ENCODE assay signal across 24 mouse cellular contexts in the genomic region with DNA sequence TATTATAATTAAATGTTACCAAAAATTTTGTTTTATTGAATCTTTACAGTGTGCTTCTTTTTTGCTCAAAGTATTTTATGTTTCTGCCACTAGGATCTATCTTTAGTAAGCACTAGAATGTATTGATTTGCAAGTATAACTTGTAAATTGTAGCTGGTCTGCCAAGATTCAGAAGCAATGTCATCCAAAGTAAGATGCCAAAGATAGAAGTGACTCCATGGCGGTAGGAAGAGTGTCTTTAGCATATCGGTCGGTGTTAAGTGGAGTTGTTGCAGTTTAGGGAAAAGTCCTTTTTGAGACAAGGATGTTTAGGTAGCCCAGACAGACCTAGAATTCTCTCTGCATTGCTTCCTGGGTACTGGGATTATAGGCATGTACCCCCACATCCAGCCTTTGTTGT. TPM values are rescaled to one million over a fixed set of nuclear protein-coding genes. Genes with fewer than 3 reads are reported as not detected.
DNase-seq lines count a peak whose midpoint lies in the region; ATAC-seq lines count a peak whose summit lies in the region.
"Had no signal": no experiment of that assay in that cellular context is flagged by ENCODE, and none has a peak within 500 bp of the region (broad histone marks: within the 10 kb centered on the region; RNA-seq: fewer than 3 reads in every experiment).

No protein-coding gene starts in this region.

- H3K27me3 ChIP-seq in forebrain, embryonic 14.5 days (replicated peaks; ENCODE audit: control insufficient read depth, insufficient read depth, low read length): no peaks in the 10 kb centered on the region
- no peaks in the 10 kb centered on the region for H3K27me3 ChIP-seq in forebrain, embryonic 13.5 days
- H3K27me3 ChIP-seq in forebrain, embryonic 16.5 days (replicated peaks; ENCODE audit: control insufficient read depth, insufficient read depth, low read length): no peaks in the 10 kb centered on the region
- no peaks in the 10 kb centered on the region for H3K27me3 ChIP-seq in forebrain, embryonic 12.5 days
- H3K27me3 ChIP-seq: CH12.LX; embryonic facial prominence, embryonic 13.5 days; embryonic facial prominence, embryonic 15.5 days; Patski had no signal

- 90% methylated on average over 3 of the region's 3 CpGs for WGBS in forebrain, embryonic 14.5 days
- 92% methylated on average over 3 of the region's 3 CpGs for WGBS in forebrain, embryonic 13.5 days
- WGBS in forebrain, embryonic 16.5 days: 77% methylated on average over 3 of the region's 3 CpGs
- WGBS in forebrain, embryonic 12.5 days: 93% methylated on average over 3 of the region's 3 CpGs

- peak; percentile 6 for DNase-seq in forebrain, embryonic 14.5 days (ENCODE audit: low spot score)
- DNase-seq in frontal cortex, postnatal 25 days (ENCODE audit: low spot score in 2 of 2): no peak
- DNase-seq in adrenal gland, postnatal 14 days: no peak
- DNase-seq: adrenal gland, adult 8-10 months; adrenal gland, postnatal 25 days; B cell, adult 2 months; cerebellum, adult 11 months; cerebellum, adult 8-10 months; cerebellum, adult 9-11 months; embryo, embryonic 11 days; gastrocnemius, adult 2 months had no signal

- H3K9ac ChIP-seq in forebrain, embryonic 14.5 days (ENCODE audit: low read length): no peak overlapping the region
- no peak overlapping the region for H3K9ac ChIP-seq in forebrain, embryonic 13.5 days
- no peak overlapping the region for H3K9ac ChIP-seq in forebrain, embryonic 16.5 days (replicated peaks; ENCODE audit: low read depth, low read length)
- H3K9ac ChIP-seq in forebrain, embryonic 12.5 days: no peak overlapping the region
- H3K9ac ChIP-seq: embryonic facial prominence, embryonic 13.5 days; embryonic facial prominence, embryonic 15.5 days had no signal

- no peak overlapping the region for H3K4me3 ChIP-seq in forebrain, embryonic 14.5 days (ENCODE audit: low read depth, low read length)
- H3K4me3 ChIP-seq in forebrain, embryonic 13.5 days: no peak overlapping the region
- no peak overlapping the region for H3K4me3 ChIP-seq in forebrain, embryonic 16.5 days (replicated peaks; ENCODE audit: low read length)
- H3K4me3 ChIP-seq in forebrain, embryonic 12.5 days (replicated peaks): no peak overlapping the region
- H3K4me3 ChIP-seq: embryonic facial prominence, embryonic 13.5 days; embryonic facial prominence, embryonic 15.5 days; erythroblast, embryonic 14.5 days; gastrocnemius, adult 2 months had no signal

- no peak overlapping the region for H3K27ac ChIP-seq in forebrain, embryonic 14.5 days (ENCODE audit: low read depth, low read length)
- no peak overlapping the region for H3K27ac ChIP-seq in forebrain, embryonic 13.5 days
- 0 out of 2 replicates have a peak overlapping the region, but pooled peaks have one; percentile 37 for H3K27ac ChIP-seq in forebrain, embryonic 16.5 days (ENCODE audit: low read length)
- no peak overlapping the region for H3K27ac ChIP-seq in forebrain, embryonic 12.5 days
- H3K27ac ChIP-seq: embryonic facial prominence, embryonic 13.5 days; embryonic facial prominence, embryonic 15.5 days; gastrocnemius, adult 2 months had no signal

- H3K4me1 ChIP-seq in forebrain, embryonic 14.5 days (ENCODE audit: control insufficient read depth, insufficient read depth, low read length): no peaks in the 10 kb centered on the region
- H3K4me1 ChIP-seq in forebrain, embryonic 13.5 days: no peaks in the 10 kb centered on the region
- peaks cover 16% of the 10 kb centered on the region for H3K4me1 ChIP-seq in forebrain, embryonic 16.5 days (replicated peaks; ENCODE audit: control insufficient read depth, insufficient read depth, low read length)
- no peaks in the 10 kb centered on the region for H3K4me1 ChIP-seq in forebrain, embryonic 12.5 days
- H3K4me1 ChIP-seq: embryonic facial prominence, embryonic 13.5 days had no signal

- ATAC-seq in forebrain, embryonic 14.5 days: no peak
- no peak for ATAC-seq in forebrain, embryonic 13.5 days
- ATAC-seq in forebrain, embryonic 16.5 days: no peak
- no peak for ATAC-seq in forebrain, embryonic 12.5 days (ENCODE audit: low FRiP score)
- peak; percentile 69 for ATAC-seq in frontal cortex, adult (ENCODE audit: low TSS enrichment)
- ATAC-seq: activated CD4-positive, CD25-positive, alpha-beta regulatory T cell, adult 4 months; CD4-positive, CD25-positive, alpha-beta regulatory T cell, adult 4 months; Patski had no signal

- peaks cover 42% of the 10 kb centered on the region for H3K36me3 ChIP-seq in forebrain, embryonic 14.5 days (ENCODE audit: control insufficient read depth, insufficient read depth, low read length)
- peaks cover 43% of the 10 kb centered on the region for H3K36me3 ChIP-seq in forebrain, embryonic 13.5 days (ENCODE audit: poor library complexity, severe bottlenecking)
- peaks cover 7% of the 10 kb centered on the region; the same call in 1 of the 2 replicates for H3K36me3 ChIP-seq in forebrain, embryonic 16.5 days (ENCODE audit: control insufficient read depth, insufficient read depth)
- H3K36me3 ChIP-seq in forebrain, embryonic 12.5 days (replicated peaks): peaks cover 30% of the 10 kb centered on the region

- no peaks in the 10 kb centered on the region for H3K9me3 ChIP-seq in forebrain, embryonic 14.5 days (replicated peaks; ENCODE audit: control insufficient read depth, low read length)
- no peaks in the 10 kb centered on the region for H3K9me3 ChIP-seq in forebrain, embryonic 13.5 days (replicated peaks)
- H3K9me3 ChIP-seq in forebrain, embryonic 16.5 days (ENCODE audit: control insufficient read depth, low read length): no peaks in the 10 kb centered on the region
- no peaks in the 10 kb centered on the region for H3K9me3 ChIP-seq in forebrain, embryonic 12.5 days
- H3K9me3 ChIP-seq: embryonic facial prominence, embryonic 13.5 days; embryonic facial prominence, embryonic 15.5 days; G1E had no signal

- no peak overlapping the region for H3K4me2 ChIP-seq in forebrain, embryonic 14.5 days (ENCODE audit: low read length)
- H3K4me2 ChIP-seq in forebrain, embryonic 13.5 days: no peak overlapping the region
- no peak overlapping the region for H3K4me2 ChIP-seq in forebrain, embryonic 16.5 days (ENCODE audit: low read length)
- no peak overlapping the region for H3K4me2 ChIP-seq in forebrain, embryonic 12.5 days
- H3K4me2 ChIP-seq: embryonic facial prominence, embryonic 13.5 days; embryonic facial prominence, embryonic 15.5 days had no signal

RNA-seq across cellular contexts. Expression of a gene that starts 38.6 kb away (rescaled TPM):
- 3.7 and 5.0 TPM in 2 replicates for polyA plus RNA-seq in forebrain, embryonic 14.5 days (2014; fragmentation: Nextera tagmentation; extraction: Ambion mirVana)
- 3.1 and 3.4 TPM in 2 replicates for polyA plus RNA-seq in forebrain, embryonic 13.5 days (2015; fragmentation: Nextera tagmentation; extraction: Ambion mirVana)
- polyA plus RNA-seq in forebrain, embryonic 16.5 days (2015; fragmentation: Nextera tagmentation; extraction: Ambion mirVana): 3.8 and 4.0 TPM in 2 replicates
- 3.1 and 3.9 TPM in 2 replicates for polyA plus RNA-seq in forebrain, embryonic 12.5 days (2016; fragmentation: Nextera tagmentation; extraction: Ambion mirVana)
- 9.6 and 10.1 TPM in 2 replicates for total RNA-seq in adrenal gland, postnatal 14 days (2021)

RNA-seq across cellular contexts. Expression of a gene that starts 55.1 kb away (rescaled TPM):
- 0.79 and 1.3 TPM in 2 replicates for polyA plus RNA-seq in forebrain, embryonic 14.5 days (2014; fragmentation: Nextera tagmentation; extraction: Ambion mirVana)
- polyA plus RNA-seq in forebrain, embryonic 13.5 days (2015; fragmentation: Nextera tagmentation; extraction: Ambion mirVana): 1.0 and 1.5 TPM in 2 replicates
- polyA plus RNA-seq in forebrain, embryonic 16.5 days (2015; fragmentation: Nextera tagmentation; extraction: Ambion mirVana): 1.1 and 2.4 TPM in 2 replicates
- polyA plus RNA-seq in forebrain, embryonic 12.5 days (2016; fragmentation: Nextera tagmentation; extraction: Ambion mirVana): 1.6 and 1.7 TPM in 2 replicates
- total RNA-seq in adrenal gland, postnatal 14 days (2021): 0.15 and 0.53 TPM in 2 replicates
- total RNA-seq: adrenal gland, postnatal 25 days; CH12.LX; common myeloid progenitor, adult 5-6 weeks; gastrocnemius, adult 2 months had no signal
- polyA plus RNA-seq: activated CD4-positive, CD25-positive, alpha-beta regulatory T cell, adult 4 months; CD4-positive, CD25-positive, alpha-beta regulatory T cell, adult 4 months; erythroblast, embryonic 14.5 days; G1E had no signal
